In genomic region chr9:124424542-124425410, GRCm38 (mm10) we compare ENCODE assay signal across 8 mouse cellular contexts. TPM values are rescaled to one million over a fixed set of nuclear protein-coding genes. Genes with fewer than 3 reads are reported as not detected.
DNase-seq lines count a peak whose midpoint lies in the region; ATAC-seq and TF ChIP-seq lines count a peak whose summit lies in the region.

No protein-coding gene starts in this region.

- no peak for TF ChIP-seq CTCF in ES-Bruce4 (IDR thresholded peaks at IDR 0.05; ENCODE audit: low read depth, low read length)
- no peak for TF ChIP-seq CTCF in liver, postnatal 0 days (IDR thresholded peaks at IDR 0.05; ENCODE audit: low read depth)

- intact Hi-C loops in heart, postnatal 10 days (cut with DNase I) = loop anchor here (5.0 kb wide), 1 partner anchor 297 kb away; no protein-coding TSS in a partner anchor

- peak overlapping the region; percentile 71 for H3K4me3 ChIP-seq in ES-Bruce4 (ENCODE audit: low read depth, low read length)
- peak overlapping the region; percentile 67 for H3K4me3 ChIP-seq in forebrain, embryonic 13.5 days
- H3K4me3 ChIP-seq in liver, postnatal 0 days (ENCODE audit: low read depth, low read length) = peak overlapping the region; percentile 73
- peak overlapping the region; percentile 77 for H3K4me3 ChIP-seq in neural tube, embryonic 14.5 days (ENCODE audit: low read depth, low read length)

- no peaks in the 10 kb centered on the region for H3K4me1 ChIP-seq in ES-Bruce4 (ENCODE audit: control insufficient read depth, insufficient read depth, low read length)
- no peaks in the 10 kb centered on the region for H3K4me1 ChIP-seq in forebrain, embryonic 13.5 days
- peaks cover 3% of the 10 kb centered on the region; the same call in 1 of the 2 replicates for H3K4me1 ChIP-seq in liver, postnatal 0 days (ENCODE audit: insufficient read depth)
- H3K4me1 ChIP-seq in neural tube, embryonic 14.5 days (ENCODE audit: control insufficient read depth, insufficient read depth, low read length) = no peaks in the 10 kb centered on the region

- H3K36me3 ChIP-seq in ES-Bruce4 (ENCODE audit: control insufficient read depth, insufficient read depth, low read length, poor library complexity, severe bottlenecking) = no peaks in the 10 kb centered on the region
- H3K36me3 ChIP-seq in forebrain, embryonic 13.5 days (ENCODE audit: poor library complexity, severe bottlenecking) = no peaks in the 10 kb centered on the region
- H3K36me3 ChIP-seq in liver, postnatal 0 days (replicated peaks; ENCODE audit: insufficient read depth, low read length) = no peaks in the 10 kb centered on the region
- H3K36me3 ChIP-seq in neural tube, embryonic 14.5 days (ENCODE audit: control insufficient read depth, insufficient read depth, low read length) = no peaks in the 10 kb centered on the region

- WGBS in forebrain, embryonic 13.5 days = under 1% methylated on average over 48 of the region's 48 CpGs
- WGBS in large intestine, adult 2 months = under 1% methylated on average over 48 of the region's 48 CpGs
- WGBS in liver, postnatal 0 days (ENCODE audit: insufficient replicate concordance) = under 1% methylated on average over 48 of the region's 48 CpGs
- under 1% methylated on average over 48 of the region's 48 CpGs for WGBS in neural tube, embryonic 14.5 days

- peak; percentile 68 for ATAC-seq in cerebellum, adult (ENCODE audit: insufficient number of reproducible peaks, low FRiP score, low TSS enrichment)
- ATAC-seq in forebrain, embryonic 13.5 days = peak; percentile 79
- peak; percentile 26 for ATAC-seq in liver, postnatal 0 days
- peak; percentile 74 for ATAC-seq in neural tube, embryonic 14.5 days (ENCODE audit: low read depth)

- TF ChIP-seq EP300 in ES-Bruce4 (IDR thresholded peaks at IDR 0.05; ENCODE audit: insufficient read depth, low read depth, low read length) = no peak
- no peak; the same call in 1 of the 2 replicates for TF ChIP-seq EP300 in liver, postnatal 0 days (IDR thresholded peaks at IDR 0.05; ENCODE audit: low read depth)

- peak; percentile 99 for DNase-seq in heart, postnatal 10 days
- DNase-seq in large intestine, adult 2 months (ENCODE audit: low read depth, low spot score) = peak; percentile 94
- peak; percentile 93 for DNase-seq in liver, postnatal 0 days
- DNase-seq in testis, postnatal 10 days (ENCODE audit: low spot score) = peak; percentile 99

- no peaks in the 10 kb centered on the region for H3K27me3 ChIP-seq in ES-Bruce4 (ENCODE audit: control insufficient read depth, insufficient read depth, low read length, poor library complexity, severe bottlenecking)
- no peaks in the 10 kb centered on the region for H3K27me3 ChIP-seq in forebrain, embryonic 13.5 days
- H3K27me3 ChIP-seq in liver, postnatal 0 days (ENCODE audit: insufficient read depth, low read length) = no peaks in the 10 kb centered on the region
- no peaks in the 10 kb centered on the region for H3K27me3 ChIP-seq in neural tube, embryonic 14.5 days (ENCODE audit: control insufficient read depth, insufficient read depth, low read length)

- H3K9ac ChIP-seq in ES-Bruce4 (ENCODE audit: low read depth, poor library complexity, severe bottlenecking) = peak overlapping the region; percentile 61
- H3K9ac ChIP-seq in forebrain, embryonic 13.5 days = peak overlapping the region; percentile 80
- peak overlapping the region; percentile 76 for H3K9ac ChIP-seq in liver, postnatal 0 days (replicated peaks)
- H3K9ac ChIP-seq in neural tube, embryonic 14.5 days (replicated peaks; ENCODE audit: low read depth, low read length) = peak overlapping the region; percentile 87

- peak overlapping the region; percentile 81 for H3K27ac ChIP-seq in ES-Bruce4 (ENCODE audit: insufficient read depth, low read length)
- H3K27ac ChIP-seq in forebrain, embryonic 13.5 days = peak overlapping the region; percentile 96
- H3K27ac ChIP-seq in liver, postnatal 0 days (ENCODE audit: low read depth) = peak overlapping the region; percentile 99
- H3K27ac ChIP-seq in neural tube, embryonic 14.5 days (ENCODE audit: low read depth, low read length) = peak overlapping the region; percentile 98

- no peaks in the 10 kb centered on the region for H3K9me3 ChIP-seq in ES-Bruce4 (replicated peaks; ENCODE audit: control insufficient read depth, insufficient read depth, low read length, poor library complexity, severe bottlenecking)
- no peaks in the 10 kb centered on the region for H3K9me3 ChIP-seq in forebrain, embryonic 13.5 days (replicated peaks)
- H3K9me3 ChIP-seq in liver, postnatal 0 days (ENCODE audit: low read length) = no peaks in the 10 kb centered on the region
- H3K9me3 ChIP-seq in neural tube, embryonic 14.5 days (ENCODE audit: control insufficient read depth, low read length) = no peaks in the 10 kb centered on the region

- H3K4me2 ChIP-seq in forebrain, embryonic 13.5 days = peak overlapping the region; percentile 65
- H3K4me2 ChIP-seq in liver, postnatal 0 days (ENCODE audit: low read depth, low read length) = peak overlapping the region; percentile 83
- H3K4me2 ChIP-seq in neural tube, embryonic 14.5 days (ENCODE audit: low read depth, low read length) = peak overlapping the region; percentile 55

- TF ChIP-seq POLR2A in ES-Bruce4 (IDR thresholded peaks at IDR 0.05; ENCODE audit: insufficient read depth, low read length) = peak; percentile 13

RNA-seq across cellular contexts. Expression of gene Ppp2r3d, which starts 51.9 kb away (rescaled TPM):
- polyA plus RNA-seq in ES-Bruce4 (2011; ENCODE audit: insufficient read depth, insufficient read length, low read depth, missing spikeins) = 41.5 and 43.1 TPM in 2 replicates
- 132 and 136 TPM in 2 replicates for polyA plus RNA-seq in forebrain, embryonic 13.5 days (2015; fragmentation: Nextera tagmentation; extraction: Ambion mirVana)
- total RNA-seq in heart, postnatal 10 days (2021) = 100 to 1,000 TPM; 146 to 151 TPM
- 146 and 147 TPM in 2 replicates for polyA plus RNA-seq in large intestine, adult 2 months (2012; rRNA removed)
- 38.7 and 40.7 TPM in 2 replicates for polyA plus RNA-seq in liver, postnatal 0 days (2015; fragmentation: Nextera tagmentation; extraction: Ambion mirVana)
- 137 and 148 TPM in 2 replicates for polyA plus RNA-seq in neural tube, embryonic 14.5 days (2014; fragmentation: Nextera tagmentation; extraction: Ambion mirVana)

Comparison
In these comparisons a context has a peak if more than half of its experiments do, and no peak if none do; other contexts are left out.
1. Peak in every context shown above with its lines: DNase-seq, ATAC-seq, H3K4me3 ChIP-seq and H3K27ac ChIP-seq.
2. ATAC-seq: peak in every context shown above with its lines; median percentile 79 in forebrain, embryonic 13.5 days; 74 in neural tube, embryonic 14.5 days; 68 in cerebellum, adult; 26 in liver, postnatal 0 days.